Mouse (Mus musculus) embryonic facial prominence, embryonic 12.5 days (tissue): ENCODE data around the gene Lrp1. TPM values are rescaled to one million over a fixed set of nuclear protein-coding genes. Genes with fewer than 3 reads are reported as not detected.

Experiments used
- ATAC-seq: fragments of 200-750 bp; cut with Nextera tagmentation; 2 replicates; pipeline ENCODE4 v1.8.0; 2017; ENCODE audit not compliant: insufficient number of reproducible peaks, insufficient read depth, low FRiP score, low TSS enrichment
- H3K27ac ChIP-seq: fragments of 300-500 bp; sonication (generic); 2 replicates; pipeline ENCODE4 v1.5.1; 2016; ENCODE audit warnings: mild to moderate bottlenecking
- H3K27me3 ChIP-seq: fragments of 300-500 bp; sonication (generic); 2 replicates; pipeline ENCODE4 v1.6.1; 2016; ENCODE audit warnings: mild to moderate bottlenecking, moderate library complexity
- H3K36me3 ChIP-seq: fragments of 300-500 bp; sonication (generic); 2 replicates; pipeline ENCODE4 v1.6.1; 2016; ENCODE audit warnings: mild to moderate bottlenecking
- H3K4me1 ChIP-seq: fragments of 300-500 bp; sonication (generic); 2 replicates; pipeline ENCODE4 v1.6.1; 2016
- H3K4me2 ChIP-seq: fragments of 300-500 bp; sonication (generic); replicated peaks from 2 replicates; pipeline ENCODE4 v1.6.1; 2016; ENCODE audit warnings: mild to moderate bottlenecking, moderate library complexity
- H3K4me3 ChIP-seq: fragments of 300-500 bp; sonication (generic); 2 replicates; pipeline ENCODE4 v1.5.1; 2016; ENCODE audit warnings: mild to moderate bottlenecking
- H3K9ac ChIP-seq: fragments of 300-500 bp; sonication (generic); 2 replicates; pipeline ENCODE4 v1.6.1; 2016; ENCODE audit warnings: mild to moderate bottlenecking, moderate library complexity
- H3K9me3 ChIP-seq: fragments of 300-500 bp; sonication (generic); 2 replicates; pipeline ENCODE4 v1.6.1; 2016; ENCODE audit warnings: mild to moderate bottlenecking, moderate library complexity
- WGBS: fragments of 180-500 bp; shearing (Covaris S2); methylation state at CpG from one replicate; pipeline ENCODE4 v1.1.7; 2016; 5-methylcytosine and 5-hydroxymethylcytosine counted together
- polyA plus RNA-seq: library from polyadenylated mRNA; unstranded; fragments of >200 nt; fragmentation: Nextera tagmentation; extraction: Ambion mirVana; gene quantifications from 2 replicates; pipeline ENCODE4 v1.2.1, GENCODE M21; 2016

Gene Lrp1
- polyA plus RNA-seq, 1 experiment from 2014 or later: 115 TPM

DNA sequence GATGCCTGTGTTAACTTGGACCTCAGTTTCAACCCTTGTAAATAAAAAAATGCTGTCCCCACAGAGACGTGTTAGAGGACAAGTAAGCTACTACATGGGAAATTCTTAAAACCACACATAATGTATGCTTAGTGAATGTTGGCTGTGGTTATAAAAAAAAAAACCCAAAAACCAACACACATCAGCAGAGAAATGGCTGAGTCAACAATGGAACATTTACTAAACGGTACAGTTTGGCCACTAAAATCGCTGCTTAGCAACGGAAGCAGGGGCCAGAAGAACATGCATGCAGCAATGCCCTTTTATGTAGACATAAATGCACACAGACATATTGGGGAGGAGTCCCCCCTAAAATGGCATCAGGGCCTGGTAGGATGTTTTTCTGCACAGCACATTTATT lies 34.7 kb downstream of the Lrp1 start:
- no peak overlapping the region for H3K9ac ChIP-seq
- no peaks in the 10 kb centered on the region for H3K27me3 ChIP-seq
- no peak overlapping the region for H3K4me2 ChIP-seq
- H3K27ac ChIP-seq: no peak overlapping the region
- H3K4me1 ChIP-seq: no peaks in the 10 kb centered on the region
- WGBS: 89% methylated on average over 4 of the region's 4 CpGs
- H3K9me3 ChIP-seq: no peaks in the 10 kb centered on the region
- H3K4me3 ChIP-seq: no peak overlapping the region
- peaks cover 89% of the 10 kb centered on the region for H3K36me3 ChIP-seq
- no peak for ATAC-seq

DNA sequence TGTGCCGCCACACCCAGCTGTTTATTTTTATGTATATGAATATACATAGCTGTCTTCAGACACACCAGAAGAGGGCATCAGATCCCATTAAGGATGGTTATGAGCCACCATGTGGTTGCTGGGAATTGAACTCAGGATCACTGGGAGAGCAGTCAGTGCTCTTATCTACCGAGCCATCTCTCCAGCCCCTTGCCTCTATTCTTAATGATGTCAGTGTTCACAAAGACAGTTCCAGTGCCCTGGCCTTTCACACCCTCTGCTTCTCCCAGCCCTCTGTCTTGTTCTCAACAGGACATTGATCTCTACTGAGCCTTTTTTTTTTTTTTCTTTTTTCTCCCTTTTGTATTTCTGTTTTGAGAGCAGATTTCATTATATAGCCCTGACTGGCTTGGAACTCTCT lies 35.4 kb downstream of the Lrp1 start:
- H3K4me2 ChIP-seq: no peak overlapping the region
- H3K36me3 ChIP-seq: peaks cover 88% of the 10 kb centered on the region
- no peak overlapping the region for H3K9ac ChIP-seq
- ATAC-seq: no peak
- no peaks in the 10 kb centered on the region for H3K27me3 ChIP-seq
- 93% methylated on average over 2 of the region's 2 CpGs for WGBS
- H3K27ac ChIP-seq: no peak overlapping the region
- H3K4me3 ChIP-seq: no peak overlapping the region
- H3K4me1 ChIP-seq: no peaks in the 10 kb centered on the region
- no peaks in the 10 kb centered on the region for H3K9me3 ChIP-seq

DNA sequence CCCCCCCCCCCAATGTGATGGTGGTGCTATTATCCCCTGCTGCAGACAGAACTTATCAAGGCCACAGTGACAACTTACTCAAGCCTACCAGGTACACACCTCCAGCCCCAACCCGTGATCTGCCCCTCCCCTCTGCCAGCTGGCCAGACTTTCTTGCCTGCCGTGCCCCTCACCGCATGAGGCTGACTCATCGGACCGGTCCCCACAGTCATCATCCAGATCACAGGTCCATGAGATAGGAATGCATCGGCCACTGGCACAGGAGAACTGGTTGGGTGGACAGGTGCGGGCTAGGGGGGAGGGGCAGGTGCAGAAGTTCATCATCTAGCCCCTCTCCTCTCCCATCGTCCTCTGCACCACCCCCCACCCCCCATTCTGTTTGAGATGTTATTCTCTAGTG lies 37.3 kb downstream of the Lrp1 start:
- Histone ChIP-seq H3K27me3 (no peaks in the 10 kb centered on the region), H3K27ac (no peak overlapping the region), H3K4me3 (no peak overlapping the region), H3K9ac (no peak overlapping the region), H3K9me3 (no peaks in the 10 kb centered on the region), H3K4me2 (no peak overlapping the region), H3K4me1 (no peaks in the 10 kb centered on the region), H3K36me3 (peaks cover 86% of the 10 kb centered on the region)
- no peak for ATAC-seq
- 88% methylated on average over 8 of the region's 8 CpGs for WGBS

DNA sequence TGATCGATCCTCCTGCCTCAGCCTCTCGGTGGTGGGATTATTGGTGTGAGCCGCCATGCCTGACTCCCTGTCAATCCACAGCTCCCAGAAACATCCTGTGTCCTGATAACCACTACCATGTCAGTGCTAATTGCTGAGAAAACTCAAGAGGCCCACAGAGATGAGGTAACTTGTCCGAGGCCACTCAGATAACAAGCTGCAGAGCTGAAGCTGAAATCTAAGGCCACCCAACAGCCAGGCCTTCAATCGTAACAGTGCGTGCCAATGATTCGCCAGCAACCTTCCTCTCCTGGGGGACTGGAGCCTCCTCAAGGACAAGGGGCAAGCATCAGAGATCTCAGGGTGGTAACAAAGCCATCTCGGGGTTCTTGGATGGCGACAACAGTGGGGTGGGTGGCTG lies 39.7 kb downstream of the Lrp1 start:
- Histone ChIP-seq H3K9me3 (no peaks in the 10 kb centered on the region), H3K4me1 (no peaks in the 10 kb centered on the region), H3K27me3 (no peaks in the 10 kb centered on the region), H3K27ac (no peak overlapping the region), H3K4me2 (no peak overlapping the region), H3K9ac (no peak overlapping the region), H3K4me3 (no peak overlapping the region), H3K36me3 (peaks cover 91% of the 10 kb centered on the region)
- no peak for ATAC-seq
- 92% methylated on average over 9 of the region's 9 CpGs for WGBS

DNA sequence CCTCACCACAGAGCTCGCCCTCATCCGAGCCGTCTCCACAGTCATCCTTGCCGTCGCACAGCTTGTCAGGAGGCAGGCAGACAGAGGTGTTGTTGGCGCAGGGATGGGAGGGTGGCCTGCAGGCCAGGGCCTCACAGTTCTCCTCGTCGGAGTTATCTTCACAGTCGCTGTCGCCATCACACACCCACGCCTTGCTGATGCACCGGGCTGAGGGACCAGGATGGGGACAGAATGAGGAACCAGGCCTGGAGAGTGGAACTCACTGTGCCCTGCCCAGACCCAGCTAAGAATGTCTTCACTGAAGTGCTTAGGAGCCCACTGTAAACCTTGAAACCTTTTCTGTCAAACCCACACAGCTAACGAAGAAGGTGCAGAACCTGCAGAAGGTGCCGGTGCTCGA lies 43.0 kb downstream of the Lrp1 start:
- no peak for ATAC-seq
- H3K9me3 ChIP-seq: no peaks in the 10 kb centered on the region
- H3K4me3 ChIP-seq: no peak overlapping the region
- H3K27ac ChIP-seq: no peak overlapping the region
- H3K4me1 ChIP-seq: no peaks in the 10 kb centered on the region
- H3K27me3 ChIP-seq: no peaks in the 10 kb centered on the region
- no peak overlapping the region for H3K4me2 ChIP-seq
- WGBS: 87% methylated on average over 15 of the region's 15 CpGs
- H3K36me3 ChIP-seq: peaks cover 97% of the 10 kb centered on the region
- H3K9ac ChIP-seq: no peak overlapping the region

DNA sequence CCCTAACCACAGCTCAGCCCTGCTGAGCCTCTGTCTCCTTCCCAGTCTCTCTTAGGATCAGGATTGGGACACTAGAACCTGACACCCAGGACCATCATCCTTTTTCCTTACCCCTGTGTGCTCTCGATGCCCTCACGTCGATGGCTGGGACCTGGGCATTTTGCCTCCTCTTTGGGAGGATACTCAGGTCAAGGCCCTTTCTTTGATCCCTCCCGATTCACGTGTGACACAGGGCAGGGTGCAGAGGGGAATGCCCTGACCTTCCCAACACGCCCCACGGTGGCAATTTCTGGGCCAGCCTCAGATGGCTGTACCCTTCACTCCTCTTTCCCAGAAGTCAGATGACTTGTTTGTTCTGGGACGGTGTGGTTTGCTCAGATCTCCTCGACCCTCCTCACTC lies 43.8 kb downstream of the Lrp1 start:
- peaks cover 97% of the 10 kb centered on the region for H3K36me3 ChIP-seq

DNA sequence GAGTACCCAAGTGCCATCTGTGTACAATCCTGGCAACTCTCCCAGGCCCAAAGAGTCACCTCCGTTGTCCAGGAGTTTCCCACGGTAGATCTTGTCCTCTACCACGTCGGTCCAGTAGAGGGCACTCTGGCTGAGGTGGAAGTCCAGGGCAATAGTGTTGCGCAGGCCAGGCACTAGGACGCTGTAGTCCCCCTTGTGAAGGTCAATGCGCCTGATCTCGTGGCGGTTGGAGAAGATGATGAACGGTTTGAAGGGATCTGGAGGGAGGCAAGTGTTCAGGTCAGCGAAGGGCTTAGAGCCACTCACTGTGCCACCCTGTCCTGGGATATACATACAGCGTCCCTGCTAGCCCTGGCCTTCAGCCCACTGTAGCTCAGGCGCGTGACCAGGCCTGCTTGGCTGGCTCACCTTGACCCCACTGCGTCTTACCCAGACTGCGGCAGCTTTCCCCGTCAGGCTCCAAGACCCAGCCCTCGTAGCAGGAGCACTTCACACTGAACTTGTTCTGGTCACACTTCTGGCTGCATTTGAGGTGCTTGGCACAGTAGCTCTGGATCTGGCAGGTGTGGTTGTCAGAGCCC lies 44.5 kb downstream of the Lrp1 start:
- H3K4me3 ChIP-seq: no peak overlapping the region
- no peaks in the 10 kb centered on the region for H3K4me1 ChIP-seq
- H3K36me3 ChIP-seq: peaks cover 96% of the 10 kb centered on the region
- no peak for ATAC-seq
- no peaks in the 10 kb centered on the region for H3K27me3 ChIP-seq
- no peak overlapping the region for H3K4me2 ChIP-seq
- 65% methylated on average over 18 of the region's 18 CpGs for WGBS
- no peak overlapping the region for H3K9ac ChIP-seq
- H3K9me3 ChIP-seq: no peaks in the 10 kb centered on the region
- H3K27ac ChIP-seq: no peak overlapping the region

More for the DNA sequence above, 43.8 kb downstream of the Lrp1 start:
- no peak overlapping the region for H3K4me2 ChIP-seq
- H3K4me3 ChIP-seq: no peak overlapping the region
- H3K4me1 ChIP-seq: no peaks in the 10 kb centered on the region
- no peaks in the 10 kb centered on the region for H3K27me3 ChIP-seq
- H3K9me3 ChIP-seq: no peaks in the 10 kb centered on the region
- no peak for ATAC-seq
- H3K9ac ChIP-seq: no peak overlapping the region
- WGBS: 81% methylated on average over 9 of the region's 9 CpGs
- H3K27ac ChIP-seq: no peak overlapping the region

DNA sequence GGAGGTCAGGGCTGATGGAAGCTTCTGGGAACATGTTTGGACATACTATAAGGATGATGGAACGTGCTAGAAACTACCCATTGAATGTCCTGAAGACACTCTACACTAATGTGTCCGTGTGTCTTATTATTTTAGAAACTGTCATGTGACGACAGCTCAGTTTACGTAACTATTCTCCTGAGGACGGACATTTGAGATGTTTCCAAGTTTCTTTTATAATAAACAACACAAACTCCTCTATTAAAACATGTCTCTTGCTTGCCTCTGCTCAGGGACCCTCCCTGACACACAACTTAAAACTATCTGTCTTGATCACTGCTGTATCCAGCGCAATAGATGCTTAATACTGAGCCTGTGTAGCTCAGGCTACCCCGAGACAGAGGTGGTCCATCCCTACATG lies 45.2 kb downstream of the Lrp1 start:
- no peaks in the 10 kb centered on the region for H3K4me1 ChIP-seq
- no peak overlapping the region for H3K4me3 ChIP-seq
- no peak for ATAC-seq
- no peak overlapping the region for H3K4me2 ChIP-seq
- WGBS: 85% methylated on average over 7 of the region's 7 CpGs
- H3K27me3 ChIP-seq: no peaks in the 10 kb centered on the region
- no peak overlapping the region for H3K27ac ChIP-seq
- H3K9me3 ChIP-seq: no peaks in the 10 kb centered on the region
- peaks cover 97% of the 10 kb centered on the region for H3K36me3 ChIP-seq
- no peak overlapping the region for H3K9ac ChIP-seq

DNA sequence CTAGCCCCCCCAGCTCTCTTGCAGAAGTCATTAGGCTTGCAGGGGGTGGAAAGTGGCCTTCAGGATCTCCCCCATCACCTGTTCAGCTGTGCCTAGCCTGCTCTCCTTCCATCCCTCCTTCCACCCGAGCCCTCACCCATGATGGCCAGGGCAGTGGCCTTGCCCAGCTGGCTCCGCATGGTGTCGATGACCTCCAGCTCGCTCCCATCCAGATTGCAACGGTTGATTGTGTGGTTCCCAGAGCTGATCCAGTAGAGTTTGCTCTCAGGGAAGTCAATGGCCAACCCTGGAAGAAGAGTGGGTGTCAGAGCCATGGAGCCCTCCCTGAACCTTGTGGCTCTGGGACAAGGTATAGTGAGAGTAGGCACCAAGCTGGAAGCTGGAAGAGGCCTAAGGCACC lies 48.7 kb downstream of the Lrp1 start:
- WGBS: 93% methylated on average over 5 of the region's 5 CpGs
- peaks cover 87% of the 10 kb centered on the region for H3K36me3 ChIP-seq
- no peak overlapping the region for H3K9ac ChIP-seq

DNA sequence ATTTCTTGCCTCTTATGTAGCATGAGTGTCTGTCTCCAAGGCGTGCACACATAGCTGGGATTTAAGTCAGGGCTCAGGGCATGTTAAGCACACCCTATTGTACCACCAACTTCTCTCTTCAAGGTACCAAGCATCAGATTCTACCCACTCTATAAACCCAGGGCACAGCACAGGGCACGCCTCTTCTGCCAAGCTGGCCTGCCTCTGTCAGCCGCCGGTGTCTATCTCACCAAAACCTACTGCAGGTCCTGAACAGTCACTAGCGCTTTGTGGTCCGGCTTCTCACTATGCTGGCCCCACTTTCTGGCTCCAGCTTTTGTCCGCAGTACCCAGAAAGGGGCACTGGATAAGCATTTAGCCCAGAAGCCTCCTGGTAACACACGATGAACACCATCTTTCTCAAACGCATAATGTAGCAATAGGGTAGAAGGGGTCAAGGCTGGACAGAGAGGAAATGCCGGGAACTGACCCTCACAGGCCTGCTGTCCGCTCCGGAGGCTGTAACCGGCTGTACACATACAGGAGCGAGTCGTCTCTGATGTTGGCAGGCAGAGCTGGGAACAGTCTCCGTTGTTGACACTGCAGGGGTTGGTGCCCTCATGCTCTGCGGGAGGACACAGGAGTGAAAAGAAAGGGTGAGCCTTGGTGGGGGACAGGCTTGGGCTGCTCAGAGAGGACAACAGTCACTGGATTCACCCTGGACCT lies 49.9 kb downstream of the Lrp1 start:
- Histone ChIP-seq H3K27ac (no peak overlapping the region), H3K27me3 (no peaks in the 10 kb centered on the region), H3K9ac (no peak overlapping the region), H3K4me1 (no peaks in the 10 kb centered on the region), H3K4me3 (no peak overlapping the region), H3K9me3 (no peaks in the 10 kb centered on the region), H3K4me2 (no peak overlapping the region), H3K36me3 (peaks cover 87% of the 10 kb centered on the region)
- no peak for ATAC-seq
- 92% methylated on average over 17 of the region's 17 CpGs for WGBS

More for the DNA sequence above, 48.7 kb downstream of the Lrp1 start:
- no peak for ATAC-seq
- Histone ChIP-seq H3K27ac (no peak overlapping the region), H3K4me3 (no peak overlapping the region), H3K4me2 (no peak overlapping the region), H3K9me3 (no peaks in the 10 kb centered on the region), H3K4me1 (no peaks in the 10 kb centered on the region), H3K27me3 (no peaks in the 10 kb centered on the region)

DNA sequence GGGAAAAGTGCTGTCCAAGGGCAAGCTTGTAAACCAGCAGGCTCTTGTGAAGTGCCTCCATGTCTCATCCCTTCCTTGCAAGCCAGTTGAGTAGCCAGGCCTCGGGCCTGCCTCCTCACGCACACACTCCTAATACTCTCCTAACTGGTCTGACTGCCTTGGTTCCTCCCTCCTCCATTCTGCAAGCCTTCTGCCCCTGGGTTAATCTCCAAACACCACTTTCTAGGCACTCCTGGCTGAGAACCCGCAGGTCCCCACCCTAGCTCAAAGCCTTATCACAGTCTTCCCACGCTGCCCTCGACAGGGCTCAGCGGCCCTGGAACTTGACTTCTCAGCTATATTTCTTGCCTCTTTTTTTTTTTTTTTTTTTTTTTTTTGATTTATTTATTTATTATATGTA lies 50.6 kb downstream of the Lrp1 start:
- no peak overlapping the region for H3K4me3 ChIP-seq
- H3K4me1 ChIP-seq: no peaks in the 10 kb centered on the region
- no peaks in the 10 kb centered on the region for H3K9me3 ChIP-seq
- no peak for ATAC-seq
- no peak overlapping the region for H3K27ac ChIP-seq
- H3K9ac ChIP-seq: no peak overlapping the region
- H3K36me3 ChIP-seq: peaks cover 85% of the 10 kb centered on the region
- 76% methylated on average over 6 of the region's 6 CpGs for WGBS
- no peaks in the 10 kb centered on the region for H3K27me3 ChIP-seq
- H3K4me2 ChIP-seq: no peak overlapping the region

DNA sequence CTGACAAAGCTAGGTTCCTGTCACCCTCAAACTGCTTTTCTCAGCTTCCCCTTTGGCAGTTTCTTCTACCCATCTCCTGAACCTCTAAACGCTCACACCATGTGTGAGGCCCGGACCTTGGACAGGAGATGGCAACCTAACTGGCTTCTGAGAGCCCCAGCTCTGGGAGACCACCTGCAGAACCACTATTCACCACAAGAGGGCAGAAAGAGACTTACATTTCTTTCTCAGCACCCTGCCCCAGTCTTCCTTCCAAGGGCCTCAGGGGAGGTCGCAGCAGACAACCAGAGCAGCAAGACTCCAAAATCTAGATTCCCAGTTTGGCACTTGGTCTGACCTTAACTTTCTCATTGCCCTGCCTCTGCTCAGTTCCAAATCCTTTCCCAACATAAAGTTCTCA lies 51.5 kb downstream of the Lrp1 start:
- Histone ChIP-seq H3K9me3 (no peaks in the 10 kb centered on the region), H3K27me3 (no peaks in the 10 kb centered on the region), H3K4me2 (no peak overlapping the region), H3K36me3 (peaks cover 79% of the 10 kb centered on the region), H3K4me1 (peaks cover under 1% of the 10 kb centered on the region; the same call in 1 of the 2 replicates), H3K27ac (no peak overlapping the region), H3K4me3 (no peak overlapping the region), H3K9ac (no peak overlapping the region)
- 37% methylated on average over 3 of the region's 3 CpGs for WGBS
- ATAC-seq: no peak
